Mouse (Mus musculus): ENCODE data around the gene Isoc2b. TPM values are rescaled to one million over a fixed set of nuclear protein-coding genes. Genes with fewer than 3 reads are reported as not detected.

The Isoc2b gene
- polyA plus RNA-seq (2015; fragmentation: Nextera tagmentation; extraction: Ambion mirVana) = 14.1 and 15.7 TPM in 2 replicates

GRCm38 (mm10) chr7:4870133-4870532 is at the start of gene Isoc2b:
Gene Isoc2b, minus strand, starts transcription at chr7:4870258.
- Histone ChIP-seq H3K9me3 (ENCODE audit: control insufficient read depth, low read length) (no peaks in the 10 kb centered on the region; the same call in 1 of the 2 replicates), H3K27ac (ENCODE audit: low read length) (no peak within 1 kb of the TSS), H3K36me3 (ENCODE audit: control insufficient read depth, insufficient read depth, low read length) (no peaks in the 10 kb centered on the region), H3K4me3 (ENCODE audit: low read length) (no peak within 1 kb of the TSS), H3K4me1 (replicated peaks; ENCODE audit: control insufficient read depth, insufficient read depth, low read length) (peaks cover 14% of the 10 kb centered on the region), H3K27me3 (ENCODE audit: control insufficient read depth, insufficient read depth, low read depth, low read length) (no peaks in the 10 kb centered on the region), H3K9ac (ENCODE audit: low read length) (no peak within 1 kb of the TSS), H3K4me2 (ENCODE audit: low read depth, low read length) (no peak within 1 kb of the TSS)
- ATAC-seq (ENCODE audit: low read depth) = no peak
- 44% methylated on average over 6 of the region's 6 CpGs for WGBS

GRCm38 (mm10) chr7:4919096-4919495 is 49.0 kb upstream of the Isoc2b start:
- Histone ChIP-seq H3K4me3 (ENCODE audit: low read length) (no peak overlapping the region), H3K4me2 (ENCODE audit: low read depth, low read length) (no peak overlapping the region), H3K9me3 (ENCODE audit: control insufficient read depth, low read length) (no peaks in the 10 kb centered on the region), H3K4me1 (replicated peaks; ENCODE audit: control insufficient read depth, insufficient read depth, low read length) (peaks cover 32% of the 10 kb centered on the region), H3K36me3 (ENCODE audit: control insufficient read depth, insufficient read depth, low read length) (peaks cover 19% of the 10 kb centered on the region), H3K27ac (ENCODE audit: low read length) (no peak overlapping the region), H3K9ac (ENCODE audit: low read length) (no peak overlapping the region), H3K27me3 (ENCODE audit: control insufficient read depth, insufficient read depth, low read depth, low read length) (no peaks in the 10 kb centered on the region)
- 91% methylated on average over 16 of the region's 21 CpGs for WGBS
- ATAC-seq (ENCODE audit: low read depth) = no peak

GRCm38 (mm10) chr7:4918681-4919080 is 48.6 kb upstream of the Isoc2b start:
- H3K9ac ChIP-seq (ENCODE audit: low read length) = no peak overlapping the region
- H3K4me1 ChIP-seq (replicated peaks; ENCODE audit: control insufficient read depth, insufficient read depth, low read length) = peaks cover 28% of the 10 kb centered on the region
- peaks cover 19% of the 10 kb centered on the region for H3K36me3 ChIP-seq (ENCODE audit: control insufficient read depth, insufficient read depth, low read length)
- no peaks in the 10 kb centered on the region for H3K9me3 ChIP-seq (ENCODE audit: control insufficient read depth, low read length)
- H3K4me3 ChIP-seq (ENCODE audit: low read length) = no peak overlapping the region
- WGBS = 91% methylated on average over 15 of the region's 15 CpGs
- no peak for ATAC-seq (ENCODE audit: low read depth)
- H3K27me3 ChIP-seq (ENCODE audit: control insufficient read depth, insufficient read depth, low read depth, low read length) = no peaks in the 10 kb centered on the region
- H3K4me2 ChIP-seq (ENCODE audit: low read depth, low read length) = no peak overlapping the region
- H3K27ac ChIP-seq (ENCODE audit: low read length) = no peak overlapping the region

GRCm38 (mm10) chr7:4917494-4917893 is 47.4 kb upstream of the Isoc2b start:
- 97% methylated on average over 2 of the region's 2 CpGs for WGBS

GRCm38 (mm10) chr7:4915669-4916416 is 45.8 kb upstream of the Isoc2b start:
- Histone ChIP-seq H3K4me1 (replicated peaks; ENCODE audit: control insufficient read depth, insufficient read depth, low read length) (peaks cover 14% of the 10 kb centered on the region), H3K4me2 (ENCODE audit: low read depth, low read length) (peak overlapping the region; percentile 91), H3K4me3 (ENCODE audit: low read length) (peak overlapping the region; percentile 77), H3K27me3 (ENCODE audit: control insufficient read depth, insufficient read depth, low read depth, low read length) (no peaks in the 10 kb centered on the region), H3K36me3 (ENCODE audit: control insufficient read depth, insufficient read depth, low read length) (peaks cover 19% of the 10 kb centered on the region), H3K9me3 (ENCODE audit: control insufficient read depth, low read length) (no peaks in the 10 kb centered on the region), H3K27ac (ENCODE audit: low read length) (peak overlapping the region; percentile 97), H3K9ac (ENCODE audit: low read length) (peak overlapping the region; percentile 96)
- ATAC-seq (ENCODE audit: low read depth) = peak; percentile 59
- WGBS = 13% methylated on average over 14 of the region's 14 CpGs

More at GRCm38 (mm10) chr7:4917494-4917893, 47.4 kb upstream of the Isoc2b start:
- no peak for ATAC-seq (ENCODE audit: low read depth)
- Histone ChIP-seq H3K4me1 (replicated peaks; ENCODE audit: control insufficient read depth, insufficient read depth, low read length) (peaks cover 16% of the 10 kb centered on the region), H3K27ac (ENCODE audit: low read length) (no peak overlapping the region), H3K9me3 (ENCODE audit: control insufficient read depth, low read length) (no peaks in the 10 kb centered on the region), H3K9ac (ENCODE audit: low read length) (no peak overlapping the region), H3K36me3 (ENCODE audit: control insufficient read depth, insufficient read depth, low read length) (peaks cover 19% of the 10 kb centered on the region), H3K27me3 (ENCODE audit: control insufficient read depth, insufficient read depth, low read depth, low read length) (no peaks in the 10 kb centered on the region), H3K4me2 (ENCODE audit: low read depth, low read length) (no peak overlapping the region), H3K4me3 (ENCODE audit: low read length) (no peak overlapping the region)

- no peaks in the 10 kb centered on the region for H3K9me3 ChIP-seq (ENCODE audit: control insufficient read depth, low read length)
- H3K9ac ChIP-seq (ENCODE audit: low read length) = peak within 1 kb of the TSS; percentile 96
- H3K27me3 ChIP-seq (ENCODE audit: control insufficient read depth, insufficient read depth, low read depth, low read length) = no peaks in the 10 kb centered on the region
- peak within 1 kb of the TSS; percentile 97 for H3K27ac ChIP-seq (ENCODE audit: low read length)
- ATAC-seq (ENCODE audit: low read depth) = peak; percentile 93
- H3K4me1 ChIP-seq (replicated peaks; ENCODE audit: control insufficient read depth, insufficient read depth, low read length) = peaks cover 13% of the 10 kb centered on the region
- peaks cover 12% of the 10 kb centered on the region for H3K36me3 ChIP-seq (ENCODE audit: control insufficient read depth, insufficient read depth, low read length)
- peak within 1 kb of the TSS; percentile 91 for H3K4me2 ChIP-seq (ENCODE audit: low read depth, low read length)
- H3K4me3 ChIP-seq (ENCODE audit: low read length) = peak within 1 kb of the TSS; percentile 77
- WGBS = under 1% methylated on average over 31 of the region's 56 CpGs
Measured at GRCm38 (mm10) chr7:4915007-4915665, 45.1 kb upstream of the Isoc2b start, which contains the start of gene Zfp628. Gene Zfp628, plus strand, starts transcription at chr7:4915217.

GRCm38 (mm10) chr7:4912248-4912647 is 42.2 kb upstream of the Isoc2b start:
- Histone ChIP-seq H3K36me3 (ENCODE audit: control insufficient read depth, insufficient read depth, low read length) (no peaks in the 10 kb centered on the region), H3K4me3 (ENCODE audit: low read length) (no peak overlapping the region), H3K9ac (ENCODE audit: low read length) (no peak overlapping the region), H3K9me3 (ENCODE audit: control insufficient read depth, low read length) (no peaks in the 10 kb centered on the region), H3K27me3 (ENCODE audit: control insufficient read depth, insufficient read depth, low read depth, low read length) (no peaks in the 10 kb centered on the region), H3K4me1 (replicated peaks; ENCODE audit: control insufficient read depth, insufficient read depth, low read length) (peaks cover 13% of the 10 kb centered on the region), H3K27ac (ENCODE audit: low read length) (no peak overlapping the region), H3K4me2 (ENCODE audit: low read depth, low read length) (no peak overlapping the region)
- no peak for ATAC-seq (ENCODE audit: low read depth)
- WGBS = 62% methylated on average over 5 of the region's 5 CpGs

- Histone ChIP-seq H3K36me3 (ENCODE audit: control insufficient read depth, insufficient read depth, low read length) (no peaks in the 10 kb centered on the region), H3K27ac (ENCODE audit: low read length) (no peak overlapping the region), H3K4me3 (ENCODE audit: low read length) (no peak overlapping the region), H3K4me2 (ENCODE audit: low read depth, low read length) (no peak overlapping the region), H3K9ac (ENCODE audit: low read length) (no peak overlapping the region), H3K9me3 (ENCODE audit: control insufficient read depth, low read length) (no peaks in the 10 kb centered on the region), H3K4me1 (replicated peaks; ENCODE audit: control insufficient read depth, insufficient read depth, low read length) (peaks cover 9% of the 10 kb centered on the region), H3K27me3 (ENCODE audit: control insufficient read depth, insufficient read depth, low read depth, low read length) (no peaks in the 10 kb centered on the region)
- ATAC-seq (ENCODE audit: low read depth) = no peak
- WGBS = 20% methylated on average over 9 of the region's 9 CpGs
Measured at GRCm38 (mm10) chr7:4911561-4911960, 41.5 kb upstream of the Isoc2b start.

GRCm38 (mm10) chr7:4906466-4906950 is 36.5 kb upstream of the Isoc2b start, which contains the start of gene Gm36210:
Gene Gm36210, minus strand, starts transcription at chr7:4906516.
- WGBS = 62% methylated on average over 10 of the region's 10 CpGs

More at GRCm38 (mm10) chr7:4906466-4906950, 36.5 kb upstream of the Isoc2b start, which contains the start of gene Gm36210:
- H3K9ac ChIP-seq (ENCODE audit: low read length) = no peak within 1 kb of the TSS
- no peak within 1 kb of the TSS for H3K4me3 ChIP-seq (ENCODE audit: low read length)
- ATAC-seq (ENCODE audit: low read depth) = no peak
- no peak within 1 kb of the TSS for H3K4me2 ChIP-seq (ENCODE audit: low read depth, low read length)
- no peaks in the 10 kb centered on the region for H3K27me3 ChIP-seq (ENCODE audit: control insufficient read depth, insufficient read depth, low read depth, low read length)
- no peaks in the 10 kb centered on the region for H3K36me3 ChIP-seq (ENCODE audit: control insufficient read depth, insufficient read depth, low read length)
- no peak within 1 kb of the TSS for H3K27ac ChIP-seq (ENCODE audit: low read length)
- no peaks in the 10 kb centered on the region; the same call in 1 of the 2 replicates for H3K4me1 ChIP-seq (replicated peaks; ENCODE audit: control insufficient read depth, insufficient read depth, low read length)
- H3K9me3 ChIP-seq (ENCODE audit: control insufficient read depth, low read length) = no peaks in the 10 kb centered on the region

Data from lung, embryonic 16.5 days (tissue).